Mouse (Mus musculus): ENCODE measurements around the gene Btbd17. TPM values are rescaled to one million over a fixed set of nuclear protein-coding genes. Genes with fewer than 3 reads are reported as not detected.
A peak's percentile ranks its signal among the peaks of the same experiment; 100 is the strongest.

Btbd17 gene
- polyA plus RNA-seq (2012; rRNA removed) (0.10 TPM in 1 of 2 replicates, not detected in the other), polyA plus RNA-seq (2014; fragmentation: Nextera tagmentation; extraction: Ambion mirVana) (not detected in 2 replicates)

DNA sequence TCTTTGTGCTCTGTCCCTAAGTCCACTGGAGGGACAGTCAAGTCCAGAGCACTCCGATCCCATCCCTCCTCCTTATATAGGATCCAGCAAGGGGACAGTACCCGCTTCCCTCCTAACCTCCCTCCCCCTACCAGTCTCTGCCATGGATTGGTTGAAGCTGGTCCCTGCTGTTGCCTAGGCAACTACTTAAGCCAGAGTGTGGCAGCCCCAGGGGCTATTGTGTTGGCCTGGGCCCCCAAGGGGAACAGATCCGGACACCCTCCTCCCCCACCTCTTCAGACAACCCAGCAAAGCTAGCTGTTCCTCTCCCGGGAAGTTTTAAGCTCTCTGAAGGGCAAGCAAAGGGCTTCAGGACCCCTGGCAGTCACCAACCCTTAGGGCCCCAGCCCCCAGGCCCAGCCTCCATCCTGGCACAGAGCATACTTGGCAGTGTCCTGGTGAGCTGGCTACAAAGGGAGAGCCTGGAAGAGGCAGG, at the start of gene Btbd17:
Btbd17 (minus strand) TSS at position 98 of the 475 bp plus-strand sequence.
- TF ChIP-seq EP300 (IDR thresholded peaks at IDR 0.05; ENCODE audit: low read depth) (no peak), CTCF (IDR thresholded peaks at IDR 0.05; ENCODE audit: low read depth) (no peak)
- H3K27ac ChIP-seq = no peak within 1 kb of the TSS

DNA sequence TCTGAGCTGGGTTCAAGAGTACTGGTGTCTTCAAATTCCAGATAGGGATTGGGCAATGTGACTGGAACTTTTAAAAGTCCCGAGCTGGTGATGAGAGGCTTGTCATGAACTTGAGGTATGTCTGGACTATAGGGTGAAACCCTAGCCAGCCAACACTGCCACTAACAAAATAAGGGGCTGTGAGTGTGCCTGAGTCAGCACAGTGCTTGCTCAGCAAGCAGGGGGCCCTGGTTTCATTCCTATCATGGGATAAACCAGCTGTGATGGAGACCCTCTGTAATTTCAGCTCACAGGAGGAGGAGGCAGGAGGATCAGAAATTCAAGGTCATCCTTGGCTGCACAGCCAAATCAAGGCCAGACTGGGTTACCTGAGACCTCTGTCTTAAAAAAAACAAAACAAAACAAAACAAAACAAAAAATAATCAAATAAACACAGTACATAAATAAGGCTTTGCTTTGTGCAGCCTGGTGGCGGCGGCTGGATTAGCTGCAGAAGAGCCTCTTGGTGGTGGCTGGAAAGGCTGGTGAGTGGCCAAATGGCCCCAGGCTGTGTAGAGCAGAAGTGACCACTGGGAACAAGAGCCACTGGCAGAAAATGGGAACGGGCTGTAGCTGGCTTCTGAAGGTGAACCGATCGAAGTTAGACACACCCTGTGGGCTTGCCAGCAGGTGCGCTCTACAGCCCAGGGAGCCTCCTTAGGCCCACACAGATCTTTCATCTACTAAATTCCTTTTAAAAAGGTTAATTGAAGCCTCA, 48.9 kb upstream of the Btbd17 start:
- no peak overlapping the region for H3K4me3 ChIP-seq (ENCODE audit: insufficient read depth in 1 of 2, low read depth in 2 of 2, low read length in 2 of 2)
- H3K27ac ChIP-seq = no peak overlapping the region
- no peak overlapping the region for H3K4me2 ChIP-seq (ENCODE audit: low read depth)
- no peaks in the 10 kb centered on the region; the same call in none of the 2 replicates for H3K27me3 ChIP-seq (ENCODE audit: control insufficient read depth, insufficient read depth, low read length)
- no peaks in the 10 kb centered on the region for H3K9me3 ChIP-seq (ENCODE audit: control insufficient read depth, low read length)
- no peaks in the 10 kb centered on the region for H3K36me3 ChIP-seq (replicated peaks; ENCODE audit: control insufficient read depth, insufficient read depth, low read depth)
- 63% methylated on average over 7 of the region's 7 CpGs for WGBS (ENCODE audit: insufficient replicate concordance)
- TF ChIP-seq CTCF (IDR thresholded peaks at IDR 0.05; ENCODE audit: low read depth) (no peak), EP300 (IDR thresholded peaks at IDR 0.05; ENCODE audit: low read depth) (no peak)
- no peak for ATAC-seq (ENCODE audit: insufficient read depth)
- no peak for DNase-seq (ENCODE audit: low read depth in 3 of 3, low spot score in 3 of 3)
- H3K9ac ChIP-seq (replicated peaks) = no peak overlapping the region
- peaks cover 0 to 3% of the 10 kb centered on the region in 2 experiments; a peak in 2 of 4 replicates for H3K4me1 ChIP-seq (replicated peaks; ENCODE audit: control insufficient read depth in 2 of 2, insufficient read depth in 2 of 2, low read length in 1 of 2)

More for the DNA sequence above, at the start of gene Btbd17:
- Histone ChIP-seq H3K4me2 (ENCODE audit: low read depth) (peak within 1 kb of the TSS; percentile 54), H3K4me1 (replicated peaks; ENCODE audit: control insufficient read depth in 2 of 2, insufficient read depth in 2 of 2, low read length in 1 of 2) (no peaks in the 10 kb centered on the region), H3K36me3 (replicated peaks; ENCODE audit: control insufficient read depth, insufficient read depth, low read depth) (no peaks in the 10 kb centered on the region), H3K9ac (replicated peaks) (no peak within 1 kb of the TSS), H3K4me3 (ENCODE audit: insufficient read depth in 1 of 2, low read depth in 2 of 2, low read length in 2 of 2) (peak within 1 kb of the TSS in 1 of 2 experiments; percentile 30; a peak in 3 of 4 replicates), H3K9me3 (ENCODE audit: control insufficient read depth, low read length) (no peaks in the 10 kb centered on the region), H3K27me3 (ENCODE audit: control insufficient read depth, insufficient read depth, low read length) (peaks cover 27% of the 10 kb centered on the region)
- ATAC-seq (ENCODE audit: insufficient read depth) (no peak), DNase-seq (ENCODE audit: low read depth in 3 of 3, low spot score in 3 of 3) (no peak)
- WGBS (ENCODE audit: insufficient replicate concordance) = 14% methylated on average over 4 of the region's 4 CpGs

DNA sequence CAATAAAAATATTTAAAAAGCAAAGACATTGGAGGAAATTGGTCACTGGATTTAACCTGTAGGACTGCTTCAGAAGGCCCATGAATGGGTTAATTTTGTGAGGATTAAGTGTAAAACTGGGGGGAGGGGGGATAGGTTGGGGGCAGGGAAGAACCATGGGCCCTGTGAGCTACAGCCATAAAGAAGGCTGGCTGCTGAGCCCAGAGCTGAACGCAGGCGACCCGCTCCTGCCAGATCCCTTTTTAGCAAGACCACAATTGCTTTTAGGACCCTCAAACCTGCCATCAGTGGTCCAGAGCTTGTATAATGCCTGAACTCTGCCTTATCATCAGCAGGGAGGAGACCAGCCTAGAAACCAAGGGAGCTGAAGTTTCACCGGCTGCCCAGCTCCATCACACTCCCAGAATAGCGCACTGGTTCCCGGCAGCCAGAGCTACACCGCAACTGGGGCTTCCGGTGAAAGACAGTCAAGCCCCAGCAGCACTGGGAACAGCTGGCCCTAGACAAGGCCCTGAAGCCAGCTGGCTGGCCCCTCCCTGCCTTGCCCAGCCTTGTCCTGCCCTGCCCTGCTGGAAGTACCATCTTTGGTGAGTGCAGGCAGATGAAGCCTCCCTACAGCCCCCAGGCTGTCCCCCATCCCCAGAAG, 48.2 kb upstream of the Btbd17 start:
- no peak overlapping the region for H3K27ac ChIP-seq
- TF ChIP-seq EP300 (IDR thresholded peaks at IDR 0.05; ENCODE audit: low read depth) (no peak), CTCF (IDR thresholded peaks at IDR 0.05; ENCODE audit: low read depth) (no peak)
- 10% methylated on average over 8 of the region's 8 CpGs for WGBS (ENCODE audit: insufficient replicate concordance)
- H3K4me1 ChIP-seq (replicated peaks; ENCODE audit: control insufficient read depth in 2 of 2, insufficient read depth in 2 of 2, low read length in 1 of 2) = peaks cover 0 to 3% of the 10 kb centered on the region in 2 experiments; a peak in 2 of 4 replicates
- no peaks in the 10 kb centered on the region for H3K9me3 ChIP-seq (ENCODE audit: control insufficient read depth, low read length)
- H3K36me3 ChIP-seq (replicated peaks; ENCODE audit: control insufficient read depth, insufficient read depth, low read depth) = no peaks in the 10 kb centered on the region
- no peak overlapping the region for H3K4me3 ChIP-seq (ENCODE audit: insufficient read depth in 1 of 2, low read depth in 2 of 2, low read length in 2 of 2)
- no peaks in the 10 kb centered on the region for H3K27me3 ChIP-seq (ENCODE audit: control insufficient read depth, insufficient read depth, low read length)
- no peak overlapping the region for H3K4me2 ChIP-seq (ENCODE audit: low read depth)
- ATAC-seq (ENCODE audit: insufficient read depth) (peak; percentile 53; the same call in 1 of the 2 replicates), DNase-seq (ENCODE audit: low read depth in 3 of 3, low spot score in 3 of 3) (no peak)
- H3K9ac ChIP-seq (replicated peaks) = no peak overlapping the region

GRCm38 (mm10) chr11:114833166-114833565, 37.4 kb upstream of the Btbd17 start:
- Histone ChIP-seq H3K4me3 (ENCODE audit: insufficient read depth in 1 of 2, low read depth in 2 of 2, low read length in 2 of 2) (no peak overlapping the region), H3K36me3 (replicated peaks; ENCODE audit: control insufficient read depth, insufficient read depth, low read depth) (no peaks in the 10 kb centered on the region), H3K4me1 (replicated peaks; ENCODE audit: control insufficient read depth in 2 of 2, insufficient read depth in 2 of 2, low read length in 1 of 2) (peaks cover 3 to 33% of the 10 kb centered on the region in 2 experiments; a peak in 3 of 4 replicates), H3K9me3 (ENCODE audit: control insufficient read depth, low read length) (no peaks in the 10 kb centered on the region), H3K27me3 (ENCODE audit: control insufficient read depth, insufficient read depth, low read length) (no peaks in the 10 kb centered on the region), H3K9ac (replicated peaks) (no peak overlapping the region), H3K27ac (no peak overlapping the region), H3K4me2 (ENCODE audit: low read depth) (no peak overlapping the region)
- WGBS (ENCODE audit: insufficient replicate concordance) = 46% methylated on average over 5 of the region's 5 CpGs
- ATAC-seq (ENCODE audit: insufficient read depth) (no peak), DNase-seq (ENCODE audit: low read depth in 3 of 3, low spot score in 3 of 3) (no peak)
- no peak for TF ChIP-seq CTCF (IDR thresholded peaks at IDR 0.05; ENCODE audit: low read depth)
- TF ChIP-seq EP300 (IDR thresholded peaks at IDR 0.05; ENCODE audit: low read depth) = no peak

- WGBS (ENCODE audit: insufficient replicate concordance) = 41% methylated on average over 8 of the region's 8 CpGs
- Histone ChIP-seq H3K4me3 (ENCODE audit: insufficient read depth in 1 of 2, low read depth in 2 of 2, low read length in 2 of 2) (peak overlapping the region in 1 of 2 experiments; percentile 23; a peak in 1 of 4 replicates), H3K9ac (replicated peaks) (no peak overlapping the region), H3K4me2 (ENCODE audit: low read depth) (peak overlapping the region; percentile 55), H3K36me3 (replicated peaks; ENCODE audit: control insufficient read depth, insufficient read depth, low read depth) (no peaks in the 10 kb centered on the region), H3K27ac (no peak overlapping the region), H3K27me3 (ENCODE audit: control insufficient read depth, insufficient read depth, low read length) (no peaks in the 10 kb centered on the region), H3K4me1 (replicated peaks; ENCODE audit: control insufficient read depth in 2 of 2, insufficient read depth in 2 of 2, low read length in 1 of 2) (peaks cover 3 to 29% of the 10 kb centered on the region in 2 experiments), H3K9me3 (ENCODE audit: control insufficient read depth, low read length) (no peaks in the 10 kb centered on the region)
- DNase-seq (ENCODE audit: low read depth in 3 of 3, low spot score in 3 of 3) (no peak), ATAC-seq (ENCODE audit: insufficient read depth) (no peak)
- TF ChIP-seq EP300 (IDR thresholded peaks at IDR 0.05; ENCODE audit: low read depth) (no peak), CTCF (IDR thresholded peaks at IDR 0.05; ENCODE audit: low read depth) (no peak)
Measured at GRCm38 (mm10) chr11:114830433-114830773, 34.7 kb upstream of the Btbd17 start.
